ENCODE assay signal across 25 mouse cellular contexts in the genomic region with DNA sequence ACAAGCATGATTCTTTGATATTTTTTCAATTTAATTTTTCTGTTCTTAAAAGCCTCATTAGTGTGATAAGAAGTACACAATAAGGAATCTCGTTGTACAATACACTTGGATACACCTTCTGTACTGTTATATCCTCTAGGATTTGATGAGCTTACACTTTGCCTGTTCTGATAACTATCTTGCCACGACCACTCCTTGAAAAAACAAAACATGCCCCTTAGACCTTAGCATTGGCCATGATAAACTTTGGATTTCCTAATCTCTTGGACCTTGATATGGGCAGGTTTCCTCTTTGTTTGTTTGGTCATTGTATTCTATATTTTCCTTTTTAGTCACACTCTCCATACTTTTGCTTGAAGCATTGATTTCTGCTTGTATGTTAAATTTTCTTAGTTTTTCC.
"Had no signal": no experiment of that assay in that cellular context is flagged by ENCODE, and none has a peak within 500 bp of the region (broad histone marks: within the 10 kb centered on the region; RNA-seq: fewer than 3 reads in every experiment).

No protein-coding gene starts in this region.

- H3K36me3 ChIP-seq: embryonic facial prominence, embryonic 10.5 days; embryonic facial prominence, embryonic 12.5 days; embryonic facial prominence, embryonic 13.5 days; embryonic facial prominence, embryonic 15.5 days; forebrain, embryonic 10.5 days; forebrain, embryonic 12.5 days; forebrain, embryonic 15.5 days had no signal

- H3K9ac ChIP-seq: embryonic facial prominence, embryonic 12.5 days; embryonic facial prominence, embryonic 13.5 days; embryonic facial prominence, embryonic 15.5 days; forebrain, embryonic 12.5 days; forebrain, embryonic 13.5 days; forebrain, embryonic 15.5 days; forebrain, postnatal 0 days had no signal

- H3K27me3 ChIP-seq: embryonic facial prominence, embryonic 12.5 days; embryonic facial prominence, embryonic 13.5 days; embryonic facial prominence, embryonic 15.5 days; forebrain, embryonic 12.5 days; forebrain, embryonic 13.5 days; forebrain, embryonic 15.5 days had no signal

- H3K27ac ChIP-seq: embryonic facial prominence, embryonic 10.5 days; embryonic facial prominence, embryonic 12.5 days; embryonic facial prominence, embryonic 13.5 days; embryonic facial prominence, embryonic 15.5 days; forebrain, embryonic 10.5 days; forebrain, embryonic 12.5 days; forebrain, embryonic 13.5 days; forebrain, embryonic 15.5 days; gastrocnemius, adult 2 months; heart, adult 2 months had no signal

- H3K4me3 ChIP-seq: embryonic facial prominence, embryonic 10.5 days; embryonic facial prominence, embryonic 12.5 days; embryonic facial prominence, embryonic 13.5 days; embryonic facial prominence, embryonic 15.5 days; erythroblast, embryonic 14.5 days; forebrain, embryonic 10.5 days; forebrain, embryonic 12.5 days; forebrain, embryonic 13.5 days; forebrain, embryonic 15.5 days; gastrocnemius, adult 2 months; heart, adult 2 months had no signal

- H3K4me1 ChIP-seq: embryonic facial prominence, embryonic 10.5 days; embryonic facial prominence, embryonic 12.5 days; embryonic facial prominence, embryonic 13.5 days; embryonic facial prominence, embryonic 15.5 days; forebrain, embryonic 10.5 days; forebrain, embryonic 12.5 days; forebrain, embryonic 13.5 days; forebrain, embryonic 15.5 days had no signal

- DNase-seq: cerebellum, adult 8-10 months; cerebellum, adult 9-10 months; cerebellum, adult 9-11 months; cerebellum, postnatal 10 days; cerebellum, postnatal 14 days; cerebellum, postnatal 25 days; cerebellum, postnatal 36 days; embryo, embryonic 11 days; forebrain, postnatal 0 days; gastrocnemius, adult 2 months; gastrocnemius, postnatal 10 days; gastrocnemius, postnatal 14 days; gastrocnemius, postnatal 25 days; gastrocnemius, postnatal 36 days; heart, adult 18-20 months; heart, adult 2 months had no signal
